Mouse (Mus musculus) layer of hippocampus, postnatal 25 days (tissue): ENCODE results near the gene Hsd17b7. TPM values are rescaled to one million over a fixed set of nuclear protein-coding genes. Genes with fewer than 3 reads are reported as not detected.

Source experiments
- DNase-seq, 2 experiments: peaks; one replicate each; pipeline ENCODE4 v3.0.0; 2022; ENCODE audit warnings: mixed read lengths in 2 of 2, low spot score in 1 of 2; ENCODE audit errors: extremely low spot score in 1 of 2
- total RNA-seq, 2 experiments: library from RNA; stranded (reverse); gene quantifications; 2 replicates each; pipeline ENCODE4 v1.2.3; 2021

The Hsd17b7 gene
- total RNA-seq, 2 experiments from 2014 or later, result 17.4 to 19.2 TPM

GRCm38 (mm10) chr1:169946004-169946403, 23.0 kb downstream of the Hsd17b7 start:
- no peak for DNase-seq

DNA sequence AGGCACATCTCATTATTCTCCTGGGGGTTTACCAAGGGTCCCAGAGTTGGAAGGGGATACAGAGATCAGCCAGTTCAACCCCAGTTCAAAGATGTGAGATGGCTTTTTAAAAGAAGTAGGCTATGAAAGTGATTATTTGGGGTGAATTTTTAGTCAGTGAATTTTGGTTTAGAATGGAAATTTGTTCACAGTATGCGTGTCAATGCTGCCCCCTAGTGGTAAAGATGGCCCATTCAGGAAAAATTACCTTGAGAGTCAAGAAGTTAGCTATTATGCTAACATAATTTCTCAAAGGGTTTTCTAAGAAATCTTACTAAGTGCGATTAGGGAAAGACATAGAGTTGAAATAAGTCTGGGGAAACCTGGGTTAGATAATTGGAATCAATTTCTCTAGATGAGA, 29.7 kb downstream of the Hsd17b7 start:
- DNase-seq, result peak in 1 of 2 experiments; percentile 73

DNA sequence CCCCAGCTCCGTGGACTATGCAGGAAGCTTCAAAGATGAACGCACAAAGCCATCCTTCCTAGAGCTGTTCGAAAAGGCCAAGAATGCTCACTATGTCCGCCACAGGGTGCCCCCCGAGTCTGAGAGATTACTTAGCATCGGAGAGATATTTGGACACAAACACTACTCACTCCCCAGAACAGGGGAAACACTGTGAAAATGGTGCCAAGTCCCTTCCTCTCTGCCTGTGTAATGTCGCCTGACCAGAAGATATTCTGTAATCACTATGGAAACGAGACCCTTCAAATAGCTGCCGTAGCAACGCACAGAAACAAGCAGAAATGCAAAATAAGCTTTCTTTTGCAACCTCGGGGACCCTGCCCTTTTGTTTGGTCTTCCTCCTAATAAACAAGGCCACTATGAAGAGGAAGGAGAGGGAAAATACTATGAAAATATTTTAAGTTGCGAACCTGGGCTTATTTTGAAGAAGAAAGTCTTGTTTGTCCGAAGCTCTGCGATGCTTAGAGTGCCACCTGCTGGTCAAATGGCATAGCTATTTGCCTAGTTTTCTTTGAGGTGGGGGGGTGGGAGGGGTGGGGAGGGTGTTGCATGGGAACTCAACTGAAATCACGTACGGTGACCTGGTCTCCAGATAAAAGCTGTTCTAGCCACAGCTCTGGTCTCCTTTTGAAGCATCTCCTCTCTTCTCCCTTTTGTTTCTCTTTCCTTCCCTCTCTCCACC, 34.9 kb downstream of the Hsd17b7 start:
- DNase-seq, result peak; percentile 31 to 62

GRCm38 (mm10) chr1:169932122-169932746, 36.8 kb downstream of the Hsd17b7 start:
- no peak for DNase-seq

DNA sequence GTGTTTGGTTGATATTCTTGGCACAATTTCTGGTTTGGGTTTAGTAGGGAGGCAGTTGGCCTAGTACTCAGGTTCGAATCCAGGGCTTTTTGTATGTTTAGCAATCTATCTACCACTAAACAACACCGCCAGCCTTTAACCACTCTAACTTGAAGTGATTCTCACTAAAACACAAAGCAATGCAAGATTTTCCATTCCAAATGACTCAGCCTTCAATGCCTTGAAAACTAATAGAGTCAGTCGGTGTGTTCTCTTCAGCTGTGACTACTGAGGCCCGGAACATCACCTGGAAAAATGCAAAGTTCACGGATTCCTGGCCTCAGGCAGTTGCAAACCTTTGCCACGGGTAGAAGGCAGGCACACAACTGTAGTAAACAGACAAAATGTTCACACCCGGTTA, 37.3 kb downstream of the Hsd17b7 start:
- DNase-seq, result no peak

- DNase-seq, result no peak
Observed at GRCm38 (mm10) chr1:169928454-169928971, 40.5 kb downstream of the Hsd17b7 start, which contains the start of gene Ccdc190. Ccdc190 (plus strand) TSS chr1:169928648.

DNA sequence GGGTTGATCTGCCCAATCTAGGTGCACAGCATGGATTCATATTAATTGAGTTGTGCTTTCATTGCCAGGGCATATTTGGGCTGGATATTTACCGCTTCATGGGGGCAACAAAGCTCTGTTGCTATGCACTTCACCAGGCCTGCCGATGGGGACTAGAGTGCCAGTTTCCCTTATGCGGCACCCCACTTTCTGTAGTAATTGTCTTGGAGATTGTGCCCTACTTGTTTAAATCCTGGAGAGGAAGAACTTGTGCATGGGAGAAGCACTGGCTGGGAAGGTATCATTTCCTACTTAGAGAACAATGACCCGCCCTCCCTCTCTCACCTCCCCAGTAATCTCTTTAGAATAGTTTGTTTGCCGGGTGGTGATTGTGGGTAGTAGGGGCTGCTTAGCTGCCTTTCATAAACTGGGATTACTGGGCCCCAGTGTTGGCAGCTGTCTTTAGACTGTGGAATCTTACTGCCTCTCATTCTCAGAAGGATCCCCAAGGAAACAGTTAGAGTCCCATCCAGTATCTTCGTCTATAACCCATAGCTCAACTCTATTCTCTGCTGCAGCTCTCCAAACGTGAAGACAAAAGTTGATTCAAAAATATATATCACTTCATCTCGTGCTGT, 41.2 kb downstream of the Hsd17b7 start:
- DNase-seq, result no peak

DNA sequence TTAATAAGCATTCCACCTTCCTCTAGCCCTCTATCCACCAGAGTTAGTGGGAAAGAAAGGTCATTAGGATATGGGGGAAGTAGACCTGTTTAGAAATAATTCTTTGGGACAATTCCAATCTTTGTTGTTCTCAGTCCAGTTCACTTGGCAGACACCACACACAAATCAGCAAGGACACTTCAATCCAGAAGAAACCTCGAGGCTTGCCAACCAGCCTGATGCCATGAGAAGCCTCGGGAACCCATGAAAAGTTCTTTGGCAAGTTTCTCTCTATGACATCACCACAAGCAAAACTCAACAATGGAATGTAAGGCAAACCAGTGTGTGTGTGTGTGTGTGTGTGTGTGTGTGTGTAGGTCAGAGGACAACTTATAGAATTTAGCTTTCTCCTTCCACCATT, 44.5 kb downstream of the Hsd17b7 start:
- DNase-seq, result no peak

GRCm38 (mm10) chr1:169921710-169922211, 47.3 kb downstream of the Hsd17b7 start:
- peak in 1 of 2 experiments; percentile 56 for DNase-seq

GRCm38 (mm10) chr1:169919211-169919610, 49.8 kb downstream of the Hsd17b7 start:
- DNase-seq, result peak; percentile 78 to 98

GRCm38 (mm10) chr1:169917998-169918397, 51.0 kb downstream of the Hsd17b7 start:
- DNase-seq, result peak; percentile 52 to 58

- no peak for DNase-seq
Observed at GRCm38 (mm10) chr1:169917115-169917796, 51.8 kb downstream of the Hsd17b7 start.

DNA sequence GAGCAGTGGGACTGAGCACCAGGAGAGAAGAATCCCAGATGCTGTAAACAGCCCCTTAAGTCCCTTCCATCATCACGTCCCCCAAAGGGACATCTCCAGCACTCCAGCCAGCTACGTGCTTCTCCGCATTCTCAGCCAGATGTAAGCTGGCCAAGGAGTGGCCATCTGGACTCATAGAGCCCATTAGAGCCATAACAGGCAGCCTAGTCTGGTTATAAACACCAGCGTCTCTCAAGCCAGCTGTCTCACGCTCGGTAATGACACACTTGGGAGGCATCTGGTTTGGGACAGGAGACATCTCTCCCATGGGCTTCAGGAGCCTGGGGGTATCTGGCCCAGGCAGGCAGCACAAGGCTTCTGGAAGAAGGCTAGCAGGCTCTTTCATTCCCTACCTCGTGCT, 52.4 kb downstream of the Hsd17b7 start:
- DNase-seq, result no peak

DNA sequence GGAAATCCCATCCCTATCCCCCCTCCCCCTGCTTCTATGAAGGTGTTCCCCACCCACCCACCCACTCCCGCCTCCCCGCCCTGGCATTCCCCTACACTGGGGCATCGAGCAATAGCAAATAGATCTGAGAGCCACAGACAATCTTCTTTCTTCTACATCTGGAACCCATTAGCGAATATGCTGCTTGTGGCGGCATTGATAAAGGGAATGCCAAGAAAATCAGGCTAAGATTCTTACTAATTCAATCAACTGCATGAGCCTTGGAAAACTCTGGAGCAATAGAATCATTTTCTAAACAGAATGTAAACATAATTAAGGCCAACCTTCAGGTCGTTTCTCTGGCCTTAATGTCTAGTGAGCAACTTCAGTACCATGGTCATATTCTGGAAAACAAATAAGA, 57.5 kb downstream of the Hsd17b7 start:
- no peak for DNase-seq

DNA sequence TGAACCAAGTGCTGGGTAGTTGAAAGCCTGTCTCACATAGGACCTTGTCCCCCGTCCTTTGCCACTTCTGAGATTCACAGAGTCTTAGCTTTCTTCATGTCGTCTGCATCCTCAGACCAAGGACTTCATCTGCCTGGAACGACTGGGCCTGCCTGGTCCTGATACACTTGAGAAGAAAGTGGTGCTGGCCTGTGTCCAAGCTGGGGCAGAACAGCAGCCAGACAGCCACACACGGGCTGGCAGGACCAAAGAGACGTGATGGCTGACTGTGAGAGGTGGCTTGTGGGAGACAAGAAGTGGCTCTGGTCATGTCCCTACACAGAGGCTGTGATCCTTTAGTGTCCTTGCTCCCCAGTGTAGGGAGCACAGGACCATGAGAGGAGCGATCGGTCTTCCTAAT, 58.3 kb downstream of the Hsd17b7 start:
- no peak for DNase-seq

- no peak for DNase-seq
Observed at GRCm38 (mm10) chr1:169909659-169910058, 59.4 kb downstream of the Hsd17b7 start.

DNA sequence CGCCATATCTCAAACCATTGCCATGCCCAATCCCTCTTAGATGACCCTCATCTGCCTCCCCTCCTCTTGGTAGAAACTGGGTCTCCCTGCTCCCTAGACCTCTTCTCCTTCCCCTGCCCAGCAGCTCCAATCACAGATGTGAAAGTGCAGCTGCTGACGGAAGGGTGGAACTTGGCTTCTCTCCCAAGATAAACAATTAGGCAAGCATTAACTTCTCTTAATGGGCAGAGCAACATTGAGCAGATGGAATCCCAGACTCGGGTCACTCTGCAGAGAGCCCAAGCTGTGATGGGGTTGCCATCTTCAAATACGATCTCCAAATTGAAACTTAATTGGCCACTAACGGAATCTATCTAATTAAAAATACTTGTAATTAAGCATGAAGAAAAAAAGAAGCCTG, 59.9 kb downstream of the Hsd17b7 start:
- DNase-seq, result no peak

DNA sequence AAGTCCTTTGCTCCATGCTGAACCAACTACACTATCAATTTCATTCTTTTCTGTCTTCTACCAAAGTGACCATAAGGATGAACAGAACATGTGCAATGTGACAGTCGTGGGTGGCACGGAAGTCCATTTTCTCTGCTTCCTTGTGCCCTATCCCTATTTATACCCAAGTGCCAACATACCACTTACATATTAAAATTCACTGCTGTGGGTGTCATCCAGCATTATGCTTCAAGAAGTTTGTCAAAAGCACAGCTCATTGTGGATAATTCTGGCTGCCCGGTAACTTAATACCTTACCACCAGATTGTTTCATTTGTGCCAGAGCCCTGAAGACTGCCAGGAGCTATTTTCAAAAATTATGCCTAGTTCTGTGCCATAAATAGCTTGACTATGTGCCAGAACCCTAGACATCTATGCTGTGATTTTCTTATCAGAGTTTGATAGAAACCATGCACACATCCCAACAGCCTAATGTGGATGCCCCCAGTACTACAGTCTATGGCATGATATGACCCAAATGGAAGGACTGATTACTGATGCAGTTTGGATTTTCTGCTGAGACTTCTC, 68.2 kb downstream of the Hsd17b7 start:
- DNase-seq, result no peak
